Mouse (Mus musculus) induced T-regulatory cell, adult 2 months (primary cell): Measurements from ENCODE around the gene Igf2bp2.

Experiments used
- DNase-seq: peaks from one replicate; pipeline ENCODE4 v3.0.0-alpha.2; 2012; ENCODE audit warnings: low read depth

Igf2bp2 gene

DNA sequence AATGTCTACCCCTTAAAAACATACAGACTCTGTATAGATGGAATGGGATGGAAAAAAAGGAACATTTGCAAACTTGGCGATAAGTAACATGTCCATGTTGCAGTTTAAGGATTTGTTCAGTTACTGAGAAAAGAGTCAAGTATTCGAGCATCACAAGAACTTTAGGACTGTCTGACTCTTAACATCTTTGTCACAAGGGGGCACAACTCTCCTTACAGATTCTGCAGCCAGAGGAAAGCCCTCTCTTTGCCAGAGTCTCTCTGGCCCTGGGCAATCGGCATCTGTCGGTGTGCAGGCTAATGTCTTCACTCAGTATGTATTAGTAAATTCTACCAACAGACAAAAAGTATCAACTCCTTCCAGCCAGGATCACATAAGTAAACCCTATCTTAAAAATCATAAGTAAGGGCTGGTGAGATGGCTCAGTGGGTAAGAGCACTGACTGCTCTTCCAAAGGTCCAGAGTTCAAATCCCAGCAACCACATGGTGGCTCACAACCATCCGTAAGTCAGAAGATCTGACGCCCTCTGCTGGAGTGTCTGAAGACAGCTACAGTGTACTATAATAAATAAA, 57.0 kb downstream of the Igf2bp2 start:
- DNase-seq = no peak

DNA sequence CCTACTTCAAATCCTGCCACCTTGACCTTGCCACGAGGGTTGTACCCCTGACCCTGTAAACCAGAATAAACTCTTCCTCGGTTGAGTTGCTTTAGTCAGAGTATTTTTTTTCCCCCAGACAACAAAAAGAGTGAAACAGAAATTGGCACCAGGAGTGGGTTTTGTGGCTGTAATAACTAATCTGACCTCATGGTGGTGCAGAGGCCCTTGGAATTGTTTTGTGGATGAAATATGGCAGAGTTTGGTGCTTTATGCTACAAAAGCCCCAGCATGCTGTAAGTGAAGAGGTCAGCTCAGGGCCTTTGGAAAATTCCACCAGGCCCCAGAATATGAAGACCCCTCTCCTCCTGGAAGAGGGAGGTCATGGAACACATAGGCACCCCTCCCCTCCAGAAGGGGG, 63.0 kb downstream of the Igf2bp2 start:
- DNase-seq = peak; percentile 4

DNA sequence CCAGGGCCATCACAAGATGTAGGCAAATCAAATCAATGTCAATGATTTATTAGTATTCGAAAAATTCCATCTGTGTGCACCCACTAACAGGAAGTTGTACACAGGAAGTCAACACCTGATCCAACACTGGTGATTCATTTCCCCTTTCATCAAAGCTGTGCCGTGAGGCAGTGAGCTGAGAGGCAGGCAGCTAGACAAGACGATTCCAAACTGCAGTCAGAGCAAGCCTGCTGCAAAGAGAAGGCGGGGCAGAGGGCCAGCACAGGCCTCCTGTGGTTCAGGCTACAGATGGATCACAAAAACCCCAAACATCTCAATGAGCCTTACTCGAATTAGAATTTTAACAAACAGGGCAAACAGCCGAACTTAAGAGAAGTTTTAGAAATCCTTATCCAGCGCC, 65.4 kb downstream of the Igf2bp2 start:
- no peak for DNase-seq

DNA sequence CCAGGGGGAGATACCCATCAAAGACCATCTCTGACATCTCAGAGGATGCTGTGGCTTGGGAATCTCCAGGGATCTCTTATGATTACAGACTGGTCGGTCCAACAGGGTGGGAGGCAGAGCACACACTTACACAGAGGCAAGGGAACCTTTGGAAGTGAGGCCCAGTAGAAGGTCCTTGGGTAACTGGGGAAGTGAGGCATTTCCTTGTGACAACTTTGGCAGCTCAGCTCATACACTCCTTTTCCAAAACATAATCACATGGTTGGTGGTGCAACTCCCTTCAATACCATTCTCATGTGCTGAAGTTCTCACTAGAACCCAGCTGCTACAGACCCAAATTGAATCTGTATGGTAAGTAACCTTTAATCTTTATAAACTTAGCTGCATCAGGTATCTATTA, 67.3 kb downstream of the Igf2bp2 start:
- no peak for DNase-seq

DNA sequence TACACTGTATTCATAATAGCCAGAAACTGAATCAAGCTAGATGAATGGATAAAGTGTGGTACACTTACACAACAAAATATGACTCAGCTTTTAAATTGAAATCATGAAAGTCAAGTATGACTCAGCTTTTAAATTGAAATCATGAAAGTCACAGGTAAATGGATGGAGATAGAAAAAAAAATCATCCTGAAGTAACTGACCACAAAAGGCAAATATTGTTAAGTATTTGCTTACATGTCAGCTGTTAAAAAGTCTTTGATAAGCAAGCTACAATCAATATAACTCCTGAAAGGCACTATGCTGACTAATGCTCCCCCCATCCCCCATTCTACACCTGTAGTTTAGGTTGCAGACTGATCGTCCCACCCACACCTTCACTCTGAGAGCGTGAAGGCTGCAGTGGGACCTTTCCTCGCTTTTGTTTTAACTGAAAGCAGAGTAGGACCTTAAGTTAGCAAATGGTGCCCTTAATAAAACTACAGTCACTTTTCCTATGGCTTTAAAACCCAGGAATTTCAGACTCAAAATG, 71.8 kb downstream of the Igf2bp2 start:
- DNase-seq = no peak

DNA sequence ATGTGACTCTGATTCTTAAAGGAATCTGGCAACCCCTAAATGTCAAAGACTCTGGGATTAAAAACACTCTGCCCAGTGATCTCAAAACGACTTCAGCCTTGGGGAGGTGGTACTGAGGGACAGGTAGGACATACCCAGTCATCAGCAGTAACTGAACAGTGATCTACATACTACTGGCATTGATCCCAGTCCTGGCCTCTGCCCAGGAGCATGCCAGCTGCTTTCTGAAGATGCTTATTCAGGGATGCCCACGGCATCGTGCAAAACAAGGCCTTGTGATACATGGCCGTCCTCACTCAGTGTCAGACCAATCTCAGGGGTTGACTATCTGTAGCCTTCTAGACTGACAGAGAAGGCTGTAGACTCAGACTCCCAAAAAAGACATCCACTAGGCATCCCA, 77.7 kb downstream of the Igf2bp2 start:
- DNase-seq = no peak

DNA sequence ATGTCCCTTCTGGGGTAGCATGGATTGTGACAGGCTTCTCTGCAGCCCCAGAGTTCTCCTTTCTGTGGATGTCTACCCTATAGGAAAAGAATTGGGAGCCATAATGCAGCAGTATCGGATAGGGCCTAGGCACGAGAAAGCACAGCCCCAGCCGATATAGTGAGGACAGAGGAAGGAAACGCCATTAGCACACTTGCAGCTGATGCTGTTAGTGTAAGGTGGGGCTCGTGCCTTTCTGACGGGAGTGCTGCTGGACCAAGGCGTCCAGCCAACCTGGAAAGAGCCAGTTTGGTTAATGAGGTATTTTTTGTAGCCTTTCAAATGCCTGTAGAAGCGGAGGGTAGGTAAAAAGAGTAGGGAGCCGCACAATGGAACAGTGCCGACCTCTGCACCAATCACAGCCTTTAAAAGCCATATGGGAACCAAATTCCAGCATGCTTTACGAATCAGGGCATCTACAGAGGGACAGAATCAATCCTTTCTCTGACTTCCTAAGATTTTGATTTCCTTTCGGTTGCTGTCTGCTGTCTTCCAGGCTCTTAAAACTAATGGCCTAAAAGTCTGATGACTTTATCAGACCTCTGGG, 82.9 kb downstream of the Igf2bp2 start:
- no peak for DNase-seq

DNA sequence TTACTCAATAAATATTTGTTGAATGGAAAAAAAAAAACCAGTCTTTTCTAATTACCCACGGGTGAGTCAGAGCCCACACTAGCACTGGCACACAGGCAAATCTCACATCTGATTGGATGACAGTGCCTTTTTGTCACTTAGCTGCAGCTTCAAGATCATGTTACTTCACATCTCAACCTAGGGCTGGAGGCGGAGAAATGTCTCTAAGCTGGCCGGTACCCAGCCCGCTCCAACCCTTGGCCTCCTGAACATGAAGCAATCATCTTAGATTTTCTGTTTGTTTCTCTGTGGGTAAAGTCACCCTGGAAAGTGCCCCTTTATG, 86.5 kb downstream of the Igf2bp2 start:
- no peak for DNase-seq

DNA sequence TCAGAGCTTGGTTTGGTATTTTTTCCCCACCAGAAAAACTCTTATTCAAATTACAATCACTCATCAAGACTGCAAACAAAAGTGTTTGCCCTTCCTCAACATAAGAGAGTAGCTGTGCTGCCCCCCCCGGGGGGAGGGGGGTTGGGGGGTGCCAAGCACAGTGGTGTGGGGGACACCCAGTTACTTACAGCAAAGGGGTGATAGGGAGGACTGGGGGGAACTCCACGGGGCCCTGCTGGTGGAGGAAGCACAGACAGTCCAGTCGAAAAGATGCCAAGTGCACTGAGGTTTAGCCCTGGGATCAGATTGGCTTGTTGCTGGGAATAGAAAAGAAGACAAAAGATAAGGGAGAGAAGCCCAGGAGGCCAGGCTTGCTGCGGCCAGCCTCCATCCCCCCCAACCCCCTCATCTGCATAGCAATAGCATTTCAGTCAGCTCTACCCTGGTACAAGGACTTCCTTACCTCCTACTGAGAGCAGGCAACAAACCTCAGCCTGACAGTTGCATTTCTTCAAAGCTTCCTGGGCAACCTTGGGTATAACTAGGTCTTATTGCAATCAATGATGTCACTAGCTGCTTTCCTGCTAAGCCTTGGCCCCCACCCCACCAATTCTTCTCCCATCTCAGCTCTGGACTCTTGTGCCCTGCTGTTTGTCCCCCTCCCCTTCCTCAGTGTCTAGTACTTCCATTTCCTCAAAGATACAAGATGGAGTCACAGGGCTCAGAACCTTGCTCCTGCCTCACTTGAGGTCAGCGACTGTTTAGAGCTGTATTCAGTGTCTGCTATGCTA, 87.1 kb downstream of the Igf2bp2 start:
- no peak for DNase-seq

DNA sequence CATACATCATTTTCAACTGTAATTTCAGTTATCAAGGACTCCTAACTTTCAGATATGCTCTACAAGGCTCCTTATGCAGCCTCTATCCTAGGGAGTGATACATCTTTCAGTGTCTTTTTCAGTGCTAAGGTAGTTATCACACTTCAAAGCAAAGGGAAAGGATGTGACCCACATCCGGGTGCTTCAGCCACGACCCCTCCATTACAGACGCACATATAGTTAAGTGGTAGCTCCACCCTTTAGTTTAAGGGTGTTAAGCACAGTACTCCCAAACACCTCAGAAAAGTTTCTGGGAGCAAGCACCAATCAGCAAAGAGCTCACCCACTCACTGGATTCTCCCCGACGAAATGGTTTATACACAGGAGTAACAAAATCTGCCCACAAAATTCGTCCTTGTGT, 88.0 kb downstream of the Igf2bp2 start:
- DNase-seq = peak; percentile 18

DNA sequence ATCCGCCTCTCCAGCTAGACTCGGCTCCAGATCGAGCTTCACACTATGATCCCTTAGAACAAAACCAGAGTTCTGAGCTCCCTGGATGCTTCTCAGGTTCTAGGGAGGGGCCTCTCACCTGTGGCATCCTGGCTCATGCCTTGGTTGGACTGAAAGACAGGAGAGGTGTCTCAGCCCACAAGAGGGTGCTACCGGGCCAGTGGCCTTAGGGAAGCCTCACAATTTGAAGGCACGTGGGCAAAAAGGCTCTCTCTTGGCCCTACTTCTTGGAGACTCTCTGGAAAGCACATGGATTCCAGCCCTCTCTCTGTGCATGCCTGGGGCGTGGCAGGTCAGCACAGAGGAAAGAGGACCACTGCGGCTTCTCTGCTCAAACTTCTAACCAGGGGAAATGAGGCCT, 91.7 kb downstream of the Igf2bp2 start:
- DNase-seq = no peak

DNA sequence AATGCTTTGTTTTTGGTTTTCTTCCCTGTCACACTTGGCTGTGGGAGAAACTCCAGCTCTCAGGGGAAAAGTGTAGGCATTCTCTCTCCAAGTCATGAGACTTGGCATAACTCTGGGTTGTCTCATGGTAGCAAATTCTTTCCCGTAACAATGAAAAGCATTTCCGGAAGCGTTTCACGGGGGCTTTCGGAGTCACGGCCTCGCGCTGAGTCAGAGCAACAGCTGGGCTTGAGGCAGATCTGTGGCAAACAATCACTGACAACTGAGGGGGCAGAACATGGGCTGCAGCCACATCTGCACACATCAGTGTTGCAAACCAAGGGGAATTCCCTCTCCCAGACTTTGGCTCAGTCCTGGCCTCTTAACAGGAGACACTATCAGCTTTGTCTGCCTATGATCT, 95.7 kb downstream of the Igf2bp2 start:
- DNase-seq = no peak

DNA sequence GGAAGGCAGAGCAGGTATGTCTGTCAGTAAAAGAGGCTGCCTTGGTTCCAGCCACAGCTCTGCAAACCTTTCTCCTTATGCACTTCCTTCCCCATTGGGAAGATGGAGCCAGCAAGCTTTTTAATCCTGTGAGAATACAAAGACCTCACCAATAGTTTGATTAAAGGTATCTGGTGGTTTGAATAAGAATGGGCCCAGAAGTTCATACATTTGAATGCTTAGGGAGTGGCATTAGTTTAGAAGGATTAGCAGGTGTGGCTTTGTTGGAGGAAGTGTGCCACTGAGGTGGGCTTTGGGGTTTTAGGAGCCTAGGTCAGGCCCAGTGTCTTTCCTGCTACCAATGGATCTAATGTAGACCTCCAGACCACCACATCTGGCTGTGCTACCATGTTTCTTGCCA, 97.6 kb downstream of the Igf2bp2 start:
- no peak for DNase-seq

DNA sequence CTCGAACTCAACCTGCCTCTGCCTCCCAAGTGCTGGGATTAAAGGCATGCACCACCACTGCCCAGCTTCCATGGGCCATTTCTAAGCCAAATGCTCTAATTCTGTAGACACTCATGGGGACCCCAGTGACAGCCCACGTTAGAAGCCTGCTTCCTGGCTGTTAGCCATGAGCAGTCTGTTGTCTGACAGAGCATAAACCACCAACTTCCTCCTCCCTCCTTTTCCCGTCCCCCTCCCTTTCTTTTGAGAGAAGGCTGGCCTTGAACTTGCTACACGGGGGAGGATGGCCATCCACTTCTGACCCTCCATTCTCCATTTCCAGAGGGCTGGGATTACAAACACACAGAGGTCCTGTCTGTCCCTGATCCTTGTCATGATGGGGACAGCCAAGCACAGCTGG, 100.8 kb downstream of the Igf2bp2 start:
- peak; percentile 9 for DNase-seq

DNA sequence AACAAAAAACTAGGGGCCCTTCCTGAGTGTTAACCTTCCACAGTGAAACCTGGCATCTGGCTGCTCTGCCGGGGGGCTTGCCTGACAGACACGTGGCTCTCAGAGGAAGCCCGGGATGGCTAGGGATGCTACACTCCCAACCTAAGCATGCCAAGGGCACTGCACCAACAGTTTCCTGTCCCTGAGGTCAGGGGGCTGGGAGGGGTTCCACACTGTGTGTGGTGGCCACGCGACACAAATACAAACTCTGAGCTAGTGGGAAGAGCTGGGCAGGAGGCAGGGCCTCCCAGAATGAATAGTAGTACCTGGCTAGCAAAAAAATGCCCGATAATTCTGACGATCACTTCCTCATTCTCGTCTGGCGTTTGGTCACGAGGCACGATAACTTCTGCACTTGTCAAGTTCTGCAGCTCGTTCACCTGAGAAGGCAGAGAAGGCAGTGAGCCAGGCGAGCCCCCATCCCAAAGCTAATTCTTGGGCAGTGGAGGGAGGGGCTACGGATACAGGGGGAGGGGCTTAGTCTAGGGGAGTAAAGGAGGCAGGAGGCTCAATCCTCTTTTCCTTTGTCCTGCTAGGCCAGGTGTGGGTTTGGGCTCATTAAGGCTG, 101.4 kb downstream of the Igf2bp2 start:
- peak; percentile 35 for DNase-seq

DNA sequence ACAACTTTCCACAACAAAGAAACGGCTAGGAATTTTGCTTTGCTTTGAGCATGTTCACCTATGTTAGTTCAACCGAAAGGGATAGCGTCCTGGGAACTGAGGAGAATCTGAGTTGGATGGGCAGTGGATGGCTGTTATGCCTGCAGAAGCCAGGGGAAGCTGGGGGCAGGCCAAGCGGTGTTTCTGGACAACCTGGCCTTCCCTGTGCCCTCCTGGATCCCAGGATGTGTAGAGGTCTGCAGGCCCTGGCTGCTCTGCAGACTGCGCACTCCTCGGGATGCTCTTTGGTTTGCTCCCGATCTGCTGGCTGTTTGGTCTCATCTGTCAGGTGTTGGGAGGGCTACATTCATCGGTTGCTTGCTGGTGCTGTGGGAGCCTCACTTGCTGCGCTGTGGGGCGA, 102.7 kb downstream of the Igf2bp2 start:
- no peak for DNase-seq

DNA sequence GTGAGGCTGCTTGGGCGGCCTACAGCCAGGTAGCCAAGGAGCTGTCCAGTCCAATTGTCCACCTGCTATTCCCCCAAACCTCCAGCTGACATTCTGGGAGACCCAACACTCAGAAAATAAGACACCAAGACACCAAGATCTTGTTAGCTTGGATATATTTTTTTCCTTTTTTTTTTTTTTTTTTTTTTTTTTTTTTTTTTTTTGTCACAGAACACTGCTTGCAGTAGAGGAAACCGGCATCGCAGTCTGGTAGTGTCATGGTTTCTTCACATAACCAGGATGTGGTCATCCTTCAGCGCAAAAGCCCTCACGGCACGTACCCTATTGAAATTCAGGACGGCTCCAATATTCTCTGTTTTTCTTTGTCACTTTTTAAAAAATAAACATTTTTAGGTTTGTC, 104.2 kb downstream of the Igf2bp2 start:
- peak; percentile 10 for DNase-seq

DNA sequence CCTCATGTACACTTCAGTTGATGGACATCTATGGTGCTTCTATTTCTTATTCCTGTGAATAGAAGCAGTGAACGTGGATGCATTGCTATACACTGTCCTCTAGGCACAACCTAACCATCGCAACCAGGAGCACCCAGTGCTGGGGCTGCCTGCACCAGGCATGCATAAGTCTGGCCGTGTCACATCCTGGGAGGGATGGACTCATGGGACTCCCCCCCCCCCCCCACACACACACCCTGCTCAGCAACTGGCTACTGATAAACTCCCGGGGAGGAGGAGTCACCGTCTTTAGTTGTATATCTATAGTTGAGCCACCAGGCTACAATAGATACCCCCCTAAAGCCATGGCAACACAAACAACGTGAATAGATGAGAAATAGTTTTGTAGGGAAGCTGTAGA, 105.6 kb downstream of the Igf2bp2 start:
- no peak for DNase-seq

DNA sequence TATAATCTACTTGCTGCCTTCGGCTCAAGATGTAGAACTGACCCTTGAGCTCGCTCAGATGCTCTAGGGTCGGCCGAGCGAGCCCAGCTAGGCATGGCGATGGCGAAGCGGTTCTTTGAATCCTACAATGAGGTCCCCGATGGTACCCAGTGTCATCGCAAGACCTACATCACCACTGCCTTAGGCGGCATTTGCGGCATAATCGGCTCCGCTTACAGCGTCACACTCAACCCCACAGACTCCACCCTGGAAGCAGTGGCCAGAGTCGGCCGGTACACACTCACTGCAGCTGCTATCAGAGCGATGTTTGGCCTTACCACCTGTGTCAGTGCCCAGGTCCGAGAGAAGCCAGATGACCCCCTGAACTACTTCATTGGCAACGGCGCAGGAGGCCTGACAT, 109.7 kb downstream of the Igf2bp2 start:
- DNase-seq = no peak

DNA sequence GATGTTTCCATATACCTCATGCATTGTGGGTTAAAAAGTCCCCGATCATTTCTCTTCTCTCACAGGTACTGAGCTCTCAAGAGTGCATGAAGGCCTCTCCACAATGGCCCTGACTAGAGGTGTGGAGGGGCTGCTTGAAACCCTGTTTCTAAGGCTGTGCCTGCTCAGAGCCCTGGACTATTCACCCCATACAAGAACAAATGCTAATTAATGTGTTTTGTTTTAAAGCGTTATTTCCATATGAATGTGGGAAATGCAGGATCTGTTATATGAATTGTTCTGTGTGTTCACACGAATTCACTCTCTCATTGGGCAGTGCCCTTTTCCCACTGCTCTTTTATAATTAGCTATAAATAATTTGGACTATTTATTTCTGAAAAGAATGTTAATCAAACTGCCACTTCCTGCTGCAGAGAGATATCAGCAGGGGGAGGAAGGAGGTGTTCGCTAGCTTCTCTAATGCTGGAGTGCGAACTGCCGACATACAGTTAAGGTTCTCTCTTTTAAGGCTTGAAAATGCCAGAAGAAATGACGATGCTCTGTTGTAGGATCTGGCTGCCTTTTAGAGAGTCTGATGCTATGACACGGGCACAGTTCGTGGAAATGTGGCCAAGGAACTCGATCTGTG, 116.2 kb downstream of the Igf2bp2 start:
- DNase-seq = no peak

DNA sequence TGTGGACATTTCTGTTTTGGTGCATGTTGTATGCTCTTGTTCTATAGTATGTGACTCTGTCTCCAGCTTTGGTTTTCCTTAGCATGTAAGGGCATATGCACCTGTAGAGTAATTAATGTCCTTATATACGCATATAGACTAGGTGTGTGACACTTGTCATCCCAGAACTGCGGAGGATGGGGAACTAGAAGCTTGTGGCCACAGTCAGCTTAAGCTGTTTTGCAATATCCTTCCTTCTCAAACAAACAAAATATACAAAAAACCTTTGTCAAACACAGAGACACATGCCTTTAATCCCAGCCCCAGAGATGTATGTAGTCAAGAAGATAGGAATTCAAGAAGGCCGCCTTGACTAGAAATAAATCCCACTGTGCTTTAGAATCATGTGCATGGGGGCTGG, 117.2 kb downstream of the Igf2bp2 start:
- no peak for DNase-seq

DNA sequence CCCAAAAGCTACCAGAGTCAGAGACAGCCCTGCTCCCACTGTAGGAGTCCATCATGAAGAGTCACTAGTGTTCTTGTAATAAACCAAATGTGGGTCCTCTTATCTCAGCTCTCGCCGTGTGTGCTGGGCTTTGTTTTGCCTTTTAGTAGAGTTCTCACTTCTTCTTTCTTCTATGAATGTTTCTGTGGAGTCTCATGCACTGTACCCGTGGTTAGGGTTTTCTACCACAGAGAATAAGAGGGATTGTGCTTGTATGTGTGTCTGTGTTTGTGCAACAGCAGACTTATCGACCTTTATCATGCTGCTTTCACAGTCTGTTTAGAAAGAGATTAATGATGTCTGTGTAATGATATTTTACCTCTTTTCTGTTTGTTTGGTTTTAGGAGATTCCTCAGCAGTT, 119.3 kb downstream of the Igf2bp2 start:
- DNase-seq = no peak

DNA sequence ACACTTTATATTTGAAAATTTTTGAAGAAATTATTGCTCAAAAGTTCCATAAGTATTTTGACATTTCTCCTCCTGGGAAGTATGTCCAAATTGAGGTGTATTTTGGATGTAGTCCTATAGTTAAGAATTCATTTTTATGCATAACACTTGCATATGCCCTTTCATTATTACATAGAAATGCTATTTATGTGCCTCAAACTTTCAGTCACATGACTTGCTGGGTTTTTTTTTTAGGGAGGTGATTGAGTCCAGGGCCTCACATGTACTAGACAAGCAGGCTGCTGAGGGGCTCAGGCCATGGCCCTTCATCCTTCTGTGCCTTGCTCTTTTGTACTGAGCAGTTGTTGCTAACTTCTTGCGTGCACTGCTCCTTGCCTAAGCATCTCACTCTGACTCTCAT, 123.1 kb downstream of the Igf2bp2 start:
- DNase-seq = no peak
